Comparison of ENCODE assay signal across 9 mouse cellular contexts in the genomic region with DNA sequence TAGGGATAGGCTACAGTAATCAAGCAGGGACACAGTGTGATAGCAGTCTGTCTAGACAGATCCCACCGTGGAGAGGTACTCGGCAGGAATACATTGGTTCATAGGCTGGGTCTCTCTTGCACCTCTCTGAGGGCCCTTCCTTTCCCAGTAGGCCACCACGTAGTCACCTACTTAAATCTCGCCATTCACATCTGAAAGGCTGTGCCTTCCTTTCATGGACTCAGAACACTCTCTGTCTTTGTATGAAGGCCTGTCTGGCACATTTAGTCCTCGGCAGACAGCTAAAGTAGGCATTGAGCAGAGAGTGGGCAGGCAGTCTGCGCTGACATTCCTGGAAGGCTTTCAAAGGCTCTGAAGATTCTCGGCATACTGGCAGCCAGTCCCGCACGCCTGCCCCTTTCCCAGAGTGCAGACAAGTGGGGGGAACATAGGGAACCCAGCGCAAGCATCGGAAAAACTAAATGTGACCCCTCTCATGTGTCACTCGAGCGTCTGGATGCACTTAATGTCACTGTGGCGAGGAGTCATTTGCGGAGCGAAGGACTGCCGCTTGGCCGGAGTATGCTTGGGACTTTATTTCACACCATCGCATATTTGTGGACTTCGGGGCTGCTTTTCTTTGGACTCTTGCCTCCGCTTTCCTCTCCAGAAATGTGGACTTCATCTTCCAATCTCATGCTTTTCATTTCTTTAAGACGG.
DNase-seq lines count a peak whose midpoint lies in the region; ATAC-seq lines count a peak whose summit lies in the region.
"Had no signal": no experiment of that assay in that cellular context is flagged by ENCODE, and none has a peak within 500 bp of the region (broad histone marks: within the 10 kb centered on the region; RNA-seq: fewer than 3 reads in every experiment).

No protein-coding gene starts in this region.

- no peaks in the 10 kb centered on the region for H3K27me3 ChIP-seq in embryonic facial prominence, embryonic 11.5 days (ENCODE audit: control insufficient read depth, insufficient read depth, low read length)
- H3K27me3 ChIP-seq in heart, embryonic 12.5 days (replicated peaks), result no peaks in the 10 kb centered on the region
- H3K27me3 ChIP-seq in lung, embryonic 15.5 days, result no peaks in the 10 kb centered on the region

- peak overlapping the region; percentile 7; the same call in 1 of the 2 replicates for H3K4me2 ChIP-seq in embryonic facial prominence, embryonic 11.5 days (ENCODE audit: low read depth, low read length)
- H3K4me2 ChIP-seq in heart, embryonic 12.5 days, result peak overlapping the region; percentile 34
- H3K4me2 ChIP-seq in lung, embryonic 15.5 days, result peak overlapping the region; percentile 1; the same call in 1 of the 2 replicates

- DNase-seq in cerebellum, adult 18-20 months, result peak; percentile 7
- DNase-seq in cerebellum, adult 8-10 months, result no peak
- DNase-seq in embryonic facial prominence, embryonic 11.5 days (ENCODE audit: low spot score), result peak; percentile 47
- peak; percentile 61 for DNase-seq in kidney, postnatal 14 days
- peak; percentile 72 for DNase-seq in telencephalon, adult 2 months (ENCODE audit: low read depth, low spot score)
- no peak for DNase-seq in retina, embryonic 14.5 days (ENCODE audit: low spot score)

- no peaks in the 10 kb centered on the region for H3K9me3 ChIP-seq in embryonic facial prominence, embryonic 11.5 days (replicated peaks; ENCODE audit: control insufficient read depth, low read length)
- no peaks in the 10 kb centered on the region for H3K9me3 ChIP-seq in heart, embryonic 12.5 days (replicated peaks)
- no peaks in the 10 kb centered on the region for H3K9me3 ChIP-seq in lung, embryonic 15.5 days

- H3K9ac ChIP-seq in embryonic facial prominence, embryonic 11.5 days (replicated peaks; ENCODE audit: low read length), result no peak overlapping the region
- H3K9ac ChIP-seq in heart, embryonic 12.5 days, result 0 out of 2 replicates have a peak overlapping the region, but pooled peaks have one; percentile 15
- H3K9ac ChIP-seq in lung, embryonic 15.5 days, result no peak overlapping the region

- no peaks in the 10 kb centered on the region for H3K4me1 ChIP-seq in embryonic facial prominence, embryonic 11.5 days (ENCODE audit: control insufficient read depth, insufficient read depth, low read length)
- peaks cover 86% of the 10 kb centered on the region for H3K4me1 ChIP-seq in heart, embryonic 12.5 days (replicated peaks)
- H3K4me1 ChIP-seq in lung, embryonic 15.5 days, result peaks cover 82% of the 10 kb centered on the region

- no peak overlapping the region for H3K27ac ChIP-seq in embryonic facial prominence, embryonic 11.5 days (replicated peaks; ENCODE audit: low read depth, low read length)
- peak overlapping the region; percentile 89 for H3K27ac ChIP-seq in heart, embryonic 12.5 days (ENCODE audit: poor library complexity, severe bottlenecking)
- H3K27ac ChIP-seq in lung, embryonic 15.5 days, result peak overlapping the region; percentile 83

- H3K4me3 ChIP-seq in embryonic facial prominence, embryonic 11.5 days (ENCODE audit: low read depth, low read length), result no peak overlapping the region
- no peak overlapping the region for H3K4me3 ChIP-seq in heart, embryonic 12.5 days
- no peak overlapping the region for H3K4me3 ChIP-seq in lung, embryonic 15.5 days
- H3K4me3 ChIP-seq: erythroblast, embryonic 14.5 days had no signal

- H3K36me3 ChIP-seq in embryonic facial prominence, embryonic 11.5 days (replicated peaks; ENCODE audit: control insufficient read depth, insufficient read depth, low read depth, low read length), result no peaks in the 10 kb centered on the region
- H3K36me3 ChIP-seq in heart, embryonic 12.5 days, result peaks cover 14% of the 10 kb centered on the region
- H3K36me3 ChIP-seq in lung, embryonic 15.5 days, result peaks cover 23% of the 10 kb centered on the region

- WGBS in embryonic facial prominence, embryonic 11.5 days, result 40% methylated on average over 22 of the region's 22 CpGs
- WGBS in heart, embryonic 12.5 days, result 32% methylated on average over 22 of the region's 22 CpGs
- 26% methylated on average over 22 of the region's 22 CpGs for WGBS in lung, embryonic 15.5 days

- ATAC-seq in embryonic facial prominence, embryonic 11.5 days (replicated peaks; ENCODE audit: insufficient number of reproducible peaks, low FRiP score, low TSS enrichment, low read depth), result no peak; the same call in 1 of the 2 replicates
- 0 out of 2 replicates have a peak, but pooled peaks have one; percentile 22 for ATAC-seq in heart, embryonic 12.5 days (ENCODE audit: insufficient number of reproducible peaks, low FRiP score)
- peak; percentile 61; the same call in 1 of the 2 replicates for ATAC-seq in lung, embryonic 15.5 days (ENCODE audit: borderline replicate concordance, extremely low read depth, low FRiP score, low TSS enrichment)

Comparison
In these comparisons a context has a peak if more than half of its experiments do, and no peak if none do; other contexts are left out.
1. DNase-seq: peak in cerebellum, adult 18-20 months (2 of 2), embryonic facial prominence, embryonic 11.5 days (single experiment), kidney, postnatal 14 days (single experiment) and telencephalon, adult 2 months (single experiment); none in cerebellum, adult 8-10 months (single experiment) and retina, embryonic 14.5 days (single experiment).
2. Peak in every context shown above with its lines, with median percentiles within 50 percentile points of each other: H3K4me2 ChIP-seq.